Mouse (Mus musculus) neural tube, embryonic 13.5 days (tissue): ENCODE measurements around the gene Brsk2. TPM values are rescaled to one million over a fixed set of nuclear protein-coding genes. Genes with fewer than 3 reads are reported as not detected.
A peak's percentile ranks its signal among the peaks of the same experiment; 100 is the strongest.
"Not testable (repeated sequence)": the region's sequence is repeated elsewhere in the genome, so short reads cannot be mapped to it uniquely, and the experiment has no call there.

Experiments used
- ATAC-seq: fragments of 200-750 bp; cut with Nextera tagmentation; 2 replicates; pipeline ENCODE4 v1.8.0; 2017; ENCODE audit warnings: low read depth, mild to moderate bottlenecking, moderate TSS enrichment, moderate library complexity
- H3K27ac ChIP-seq: fragments of 300-500 bp; sonication (generic); replicated peaks from 2 replicates; pipeline ENCODE4 v1.5.1; 2015; ENCODE audit warnings: moderate library complexity, mild to moderate bottlenecking, inconsistent platforms
- H3K27me3 ChIP-seq: fragments of 300-500 bp; sonication (generic); 2 replicates; pipeline ENCODE4 v1.6.1; 2015; ENCODE audit warnings: mild to moderate bottlenecking, inconsistent platforms
- H3K36me3 ChIP-seq: fragments of 300-500 bp; sonication (generic); 2 replicates; pipeline ENCODE4 v1.6.1; 2015; ENCODE audit warnings: mild to moderate bottlenecking, inconsistent platforms
- H3K4me1 ChIP-seq: fragments of 300-500 bp; sonication (generic); replicated peaks from 2 replicates; pipeline ENCODE4 v1.6.1; 2015; ENCODE audit warnings: inconsistent platforms
- H3K4me2 ChIP-seq: fragments of 300-500 bp; sonication (generic); 2 replicates; pipeline ENCODE4 v1.6.1; 2015; ENCODE audit warnings: inconsistent platforms, mild to moderate bottlenecking, moderate library complexity
- H3K4me3 ChIP-seq: fragments of 300-500 bp; sonication (generic); 2 replicates; pipeline ENCODE4 v1.5.1; 2015; ENCODE audit warnings: mild to moderate bottlenecking, inconsistent platforms
- H3K9ac ChIP-seq: fragments of 300-500 bp; sonication (generic); 2 replicates; pipeline ENCODE4 v1.6.1; 2015; ENCODE audit warnings: moderate library complexity, mild to moderate bottlenecking, inconsistent platforms
- H3K9me3 ChIP-seq: fragments of 300-500 bp; sonication (generic); 2 replicates; pipeline ENCODE4 v1.6.1; 2016; ENCODE audit warnings: inconsistent platforms
- WGBS: fragments of 180-500 bp; shearing (Covaris S2); methylation state at CpG from one replicate; pipeline ENCODE4 v1.1.7; 2015; 5-methylcytosine and 5-hydroxymethylcytosine counted together
- polyA plus RNA-seq: library from polyadenylated mRNA; unstranded; fragments of >200 nt; fragmentation: Nextera tagmentation; extraction: Ambion mirVana; gene quantifications from 2 replicates; pipeline ENCODE4 v1.2.1, GENCODE M21; 2015

The Brsk2 gene
- polyA plus RNA-seq, result 20.1 and 20.6 TPM in 2 replicates

DNA sequence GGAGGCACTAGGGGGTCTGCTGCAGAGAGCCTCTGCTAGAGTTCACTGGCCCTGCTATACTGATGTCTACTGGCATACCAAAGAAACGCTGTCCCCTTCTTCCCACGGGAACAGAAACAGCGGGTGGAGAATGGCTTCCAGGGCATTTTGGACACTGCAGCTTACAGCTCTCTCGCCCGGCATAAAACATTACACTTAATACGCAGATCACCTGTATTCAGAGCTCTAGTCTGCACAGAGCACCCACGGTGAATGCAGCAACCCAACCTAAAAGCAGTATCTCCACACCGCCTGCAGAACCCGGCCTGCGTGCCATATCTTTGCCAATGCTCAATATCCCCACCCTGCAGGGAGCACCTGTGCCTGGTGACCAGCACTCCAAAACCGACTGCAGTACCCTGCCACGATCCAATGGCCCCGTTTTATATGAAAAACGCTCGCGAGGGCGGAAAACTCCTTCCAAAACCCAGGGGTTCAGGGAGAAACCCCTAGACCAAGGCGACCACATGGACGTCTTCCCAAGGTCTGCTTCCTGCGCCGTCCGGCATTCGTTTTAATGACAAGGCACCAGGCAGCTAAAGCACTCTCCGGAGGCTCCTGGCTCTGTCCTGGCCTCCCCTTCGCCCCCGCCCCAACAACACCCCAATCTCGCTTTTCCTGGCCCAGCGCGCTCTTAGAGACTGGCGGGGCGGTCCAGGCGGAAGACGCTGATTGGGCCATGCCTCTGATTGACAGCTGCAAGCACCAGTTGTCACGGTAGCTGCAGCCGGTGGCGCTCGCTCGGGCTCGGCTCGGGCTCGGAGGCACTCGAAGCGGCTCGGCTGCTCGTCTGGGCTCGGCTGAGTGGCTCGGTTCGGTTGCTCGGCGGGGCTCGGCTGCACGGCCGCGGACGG lies at the start of gene Brsk2:
Gene Brsk2, plus strand, starts transcription at position 846 of the 893 bp plus-strand sequence.
- no peaks in the 10 kb centered on the region for H3K9me3 ChIP-seq
- H3K9ac ChIP-seq, result peak within 1 kb of the TSS; percentile 100
- H3K27me3 ChIP-seq, result no peaks in the 10 kb centered on the region
- under 1% methylated on average over 55 of the region's 55 CpGs for WGBS
- peak; percentile 91 for ATAC-seq
- peaks cover 80% of the 10 kb centered on the region for H3K4me1 ChIP-seq
- peaks cover 5% of the 10 kb centered on the region for H3K36me3 ChIP-seq
- H3K4me2 ChIP-seq, result peak within 1 kb of the TSS; percentile 97
- peak within 1 kb of the TSS; percentile 91 for H3K4me3 ChIP-seq
- H3K27ac ChIP-seq, result peak within 1 kb of the TSS; percentile 99

GRCm38 (mm10) chr7:141901825-141902224 lies 47.7 kb upstream of the Brsk2 start:
- no peaks in the 10 kb centered on the region for H3K9me3 ChIP-seq
- H3K4me3 ChIP-seq, result peak overlapping the region; percentile 92
- H3K27me3 ChIP-seq, result peaks cover 21% of the 10 kb centered on the region
- H3K4me2 ChIP-seq, result peak overlapping the region; percentile 86
- under 1% methylated on average over 16 of the region's 16 CpGs for WGBS
- peak; percentile 66 for ATAC-seq
- peaks cover 40% of the 10 kb centered on the region for H3K4me1 ChIP-seq
- peak overlapping the region; percentile 97 for H3K9ac ChIP-seq
- H3K27ac ChIP-seq, result peak overlapping the region; percentile 87
- no peaks in the 10 kb centered on the region for H3K36me3 ChIP-seq

- H3K4me3 ChIP-seq, result peak overlapping the region; percentile 92
- peaks cover 21% of the 10 kb centered on the region for H3K27me3 ChIP-seq
- H3K27ac ChIP-seq, result peak overlapping the region; percentile 87
- ATAC-seq, result peak; percentile 97
- no peaks in the 10 kb centered on the region for H3K36me3 ChIP-seq
- H3K4me1 ChIP-seq, result peaks cover 35% of the 10 kb centered on the region
- peak overlapping the region; percentile 97 for H3K9ac ChIP-seq
- H3K9me3 ChIP-seq, result no peaks in the 10 kb centered on the region
- under 1% methylated on average over 44 of the region's 44 CpGs for WGBS
- peak overlapping the region; percentile 86 for H3K4me2 ChIP-seq
These were observed 47.3 kb upstream of the Brsk2 start for GRCm38 (mm10) chr7:141902269-141902729.

- WGBS, result 67% methylated on average over 4 of the region's 4 CpGs
- H3K36me3 ChIP-seq, result no peaks in the 10 kb centered on the region
- peak overlapping the region; percentile 84 for H3K27ac ChIP-seq
- H3K9me3 ChIP-seq, result no peaks in the 10 kb centered on the region
- H3K4me2 ChIP-seq, result peak overlapping the region; percentile 61
- H3K9ac ChIP-seq, result peak overlapping the region; percentile 70
- H3K4me3 ChIP-seq, result peak overlapping the region; percentile 92
- H3K27me3 ChIP-seq, result peaks cover 21% of the 10 kb centered on the region
- no peak for ATAC-seq
- peaks cover 30% of the 10 kb centered on the region for H3K4me1 ChIP-seq
These were observed 46.8 kb upstream of the Brsk2 start for GRCm38 (mm10) chr7:141902791-141903190.

- no peak overlapping the region for H3K27ac ChIP-seq
- peaks cover 8% of the 10 kb centered on the region for H3K4me1 ChIP-seq
- WGBS, result 68% methylated on average over 6 of the region's 6 CpGs
- H3K9ac ChIP-seq, result no peak overlapping the region
- no peak overlapping the region for H3K4me3 ChIP-seq
- no peak for ATAC-seq
- H3K27me3 ChIP-seq, result peaks cover 39% of the 10 kb centered on the region
- no peaks in the 10 kb centered on the region for H3K36me3 ChIP-seq
- no peaks in the 10 kb centered on the region for H3K9me3 ChIP-seq
- no peak overlapping the region for H3K4me2 ChIP-seq
These were observed 41.0 kb upstream of the Brsk2 start for GRCm38 (mm10) chr7:141908591-141908990.

DNA sequence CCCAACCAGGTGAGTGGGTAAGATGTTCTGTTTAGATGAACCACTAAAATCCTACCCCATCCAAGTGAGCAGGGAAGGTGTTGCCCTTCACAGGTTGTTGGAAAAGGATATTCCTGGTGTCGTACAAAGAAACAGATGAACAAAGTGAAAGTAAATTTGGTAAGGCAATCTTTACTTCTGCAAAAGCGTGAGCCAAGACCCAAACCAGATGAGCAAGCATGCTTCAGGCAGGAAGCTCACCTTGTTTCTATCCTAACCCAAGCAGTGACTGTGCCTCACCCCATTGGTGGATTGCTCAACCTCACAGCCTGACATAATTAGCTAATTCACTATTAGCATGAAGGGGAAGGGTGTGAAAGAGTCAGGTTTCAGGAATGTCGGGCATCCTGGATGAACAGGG lies 38.2 kb upstream of the Brsk2 start:
- Histone ChIP-seq H3K27ac (no peak overlapping the region), H3K9me3 (no peaks in the 10 kb centered on the region), H3K4me2 (no peak overlapping the region), H3K27me3 (peaks cover 19% of the 10 kb centered on the region), H3K4me3 (no peak overlapping the region), H3K4me1 (peaks cover 8% of the 10 kb centered on the region), H3K9ac (no peak overlapping the region), H3K36me3 (no peaks in the 10 kb centered on the region)
- 68% methylated on average over 3 of the region's 3 CpGs for WGBS
- ATAC-seq, result no peak

DNA sequence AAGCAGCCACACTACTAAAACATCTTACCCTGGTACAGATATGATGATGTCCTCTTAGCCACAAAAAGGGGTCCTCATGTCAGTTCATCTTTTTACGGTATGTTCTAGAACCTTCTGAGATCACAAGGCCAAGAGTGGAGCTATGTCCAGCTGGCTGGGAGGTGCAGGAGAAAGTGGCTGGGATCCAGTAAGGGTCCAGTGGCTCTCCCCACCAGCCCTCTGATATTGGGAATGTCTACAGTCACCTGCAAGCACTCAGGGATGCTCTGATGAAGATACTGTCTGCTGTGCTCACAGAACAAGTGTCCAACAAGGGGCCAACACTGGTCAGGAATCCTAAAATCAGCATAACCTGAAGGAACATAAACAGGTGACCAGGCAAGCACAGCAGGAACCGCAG lies 31.1 kb upstream of the Brsk2 start, which contains the start of gene Tollip:
Gene Tollip, minus strand, starts transcription at position 101 of the 400 bp plus-strand sequence.
- no peak for ATAC-seq
- WGBS, result 92% methylated on average over 2 of the region's 2 CpGs
- no peak within 1 kb of the TSS for H3K9ac ChIP-seq

GRCm38 (mm10) chr7:141924121-141924520 lies 25.4 kb upstream of the Brsk2 start:
- not testable (repeated sequence) for H3K9ac ChIP-seq, H3K9me3 ChIP-seq, H3K36me3 ChIP-seq, H3K4me1 ChIP-seq, H3K4me3 ChIP-seq, H3K27ac ChIP-seq, H3K4me2 ChIP-seq, ATAC-seq, H3K27me3 ChIP-seq
- WGBS, result 92% methylated on average over 17 of the region's 17 CpGs

More for the DNA sequence above, 31.1 kb upstream of the Brsk2 start, which contains the start of gene Tollip:
- Histone ChIP-seq H3K4me3 (no peak within 1 kb of the TSS), H3K4me1 (no peaks in the 10 kb centered on the region), H3K9me3 (no peaks in the 10 kb centered on the region), H3K27me3 (no peaks in the 10 kb centered on the region), H3K36me3 (no peaks in the 10 kb centered on the region), H3K4me2 (no peak within 1 kb of the TSS), H3K27ac (no peak within 1 kb of the TSS)

DNA sequence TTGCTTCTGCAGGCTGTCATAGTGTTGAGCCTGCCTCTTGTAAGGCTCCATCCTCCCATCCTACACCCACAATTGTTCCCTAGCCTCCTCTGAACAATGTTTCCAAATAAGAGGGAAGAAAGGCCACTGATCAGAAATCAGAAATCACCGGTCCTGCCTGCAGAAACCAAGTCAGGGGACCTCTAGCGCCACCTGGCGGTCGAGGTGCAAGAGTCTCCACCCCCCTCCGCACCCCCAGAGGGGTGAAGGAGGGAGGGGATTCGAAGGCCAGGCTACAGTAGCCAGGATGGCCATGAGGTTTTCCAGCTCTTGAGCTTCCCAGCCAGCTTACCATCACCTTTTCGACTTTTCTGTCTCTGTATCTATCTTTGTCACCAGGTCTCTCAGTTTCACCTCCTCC lies 24.6 kb upstream of the Brsk2 start:
- no peaks in the 10 kb centered on the region for H3K9me3 ChIP-seq
- H3K9ac ChIP-seq, result no peak overlapping the region
- 8% methylated on average over 7 of the region's 7 CpGs for WGBS
- H3K4me1 ChIP-seq, result peaks cover 4% of the 10 kb centered on the region; the same call in 1 of the 2 replicates
- no peaks in the 10 kb centered on the region for H3K27me3 ChIP-seq
- H3K4me3 ChIP-seq, result no peak overlapping the region
- ATAC-seq, result peak; percentile 65; the same call in 1 of the 2 replicates
- no peaks in the 10 kb centered on the region for H3K36me3 ChIP-seq
- H3K4me2 ChIP-seq, result no peak overlapping the region
- no peak overlapping the region for H3K27ac ChIP-seq

GRCm38 (mm10) chr7:141928642-141929041 lies 20.9 kb upstream of the Brsk2 start:
- no peaks in the 10 kb centered on the region for H3K27me3 ChIP-seq
- H3K4me3 ChIP-seq, result no peak overlapping the region
- H3K36me3 ChIP-seq, result no peaks in the 10 kb centered on the region
- no peaks in the 10 kb centered on the region for H3K9me3 ChIP-seq
- ATAC-seq, result no peak
- WGBS, result 64% methylated on average over 10 of the region's 10 CpGs
- no peak overlapping the region for H3K4me2 ChIP-seq
- H3K4me1 ChIP-seq, result peaks cover 4% of the 10 kb centered on the region; the same call in 1 of the 2 replicates
- H3K9ac ChIP-seq, result no peak overlapping the region
- no peak overlapping the region for H3K27ac ChIP-seq

GRCm38 (mm10) chr7:141934128-141934898 lies 15.2 kb upstream of the Brsk2 start:
- no peak overlapping the region for H3K4me3 ChIP-seq
- H3K36me3 ChIP-seq, result no peaks in the 10 kb centered on the region
- H3K4me2 ChIP-seq, result no peak overlapping the region
- H3K9ac ChIP-seq, result no peak overlapping the region
- H3K27me3 ChIP-seq, result no peaks in the 10 kb centered on the region
- peaks cover 14% of the 10 kb centered on the region for H3K4me1 ChIP-seq
- no peaks in the 10 kb centered on the region for H3K9me3 ChIP-seq
- WGBS, result 27% methylated on average over 7 of the region's 7 CpGs
- ATAC-seq, result peak; percentile 95
- peak overlapping the region; percentile 85 for H3K27ac ChIP-seq

GRCm38 (mm10) chr7:141934951-141935350 lies 14.6 kb upstream of the Brsk2 start:
- Histone ChIP-seq H3K9me3 (no peaks in the 10 kb centered on the region), H3K4me1 (peaks cover 14% of the 10 kb centered on the region), H3K4me3 (no peak overlapping the region), H3K27ac (peak overlapping the region; percentile 85), H3K27me3 (no peaks in the 10 kb centered on the region), H3K36me3 (no peaks in the 10 kb centered on the region), H3K4me2 (no peak overlapping the region), H3K9ac (no peak overlapping the region)
- ATAC-seq, result no peak
- 70% methylated on average over 6 of the region's 6 CpGs for WGBS
